Mouse (Mus musculus) forebrain, embryonic 16.5 days (tissue): Measurements from ENCODE around the gene Cdkl3. TPM values are rescaled to one million over a fixed set of nuclear protein-coding genes. Genes with fewer than 3 reads are reported as not detected.

ENCODE experiments used
- ATAC-seq: fragments of 200-750 bp; cut with Nextera tagmentation; 2 replicates; pipeline ENCODE4 v1.8.0; 2017; ENCODE audit warnings: mild to moderate bottlenecking, moderate library complexity
- H3K27ac ChIP-seq: fragments of 300-500 bp; sonication (generic); 2 replicates; pipeline ENCODE4 v1.5.1; 2014; ENCODE audit warnings: low read length, control low read depth
- H3K27me3 ChIP-seq: fragments of 300-500 bp; sonication (generic); replicated peaks from 2 replicates; pipeline ENCODE4 v1.6.1; 2014; ENCODE audit warnings: low read length; ENCODE audit not compliant: control insufficient read depth, insufficient read depth
- H3K36me3 ChIP-seq: fragments of 300-500 bp; sonication (generic); 2 replicates; pipeline ENCODE4 v1.6.1; 2014; ENCODE audit not compliant: control insufficient read depth, insufficient read depth
- H3K4me1 ChIP-seq: fragments of 300-500 bp; sonication (generic); replicated peaks from 2 replicates; pipeline ENCODE4 v1.6.1; 2014; ENCODE audit warnings: low read length; ENCODE audit not compliant: control insufficient read depth, insufficient read depth
- H3K4me2 ChIP-seq: fragments of 300-500 bp; sonication (generic); 2 replicates; pipeline ENCODE4 v1.6.1; 2014; ENCODE audit warnings: mild to moderate bottlenecking, low read length, control low read depth
- H3K4me3 ChIP-seq: fragments of 300-500 bp; sonication (generic); replicated peaks from 2 replicates; pipeline ENCODE4 v1.5.1; 2014; ENCODE audit warnings: mild to moderate bottlenecking, low read length, control low read depth
- H3K9ac ChIP-seq: fragments of 300-500 bp; sonication (generic); replicated peaks from 2 replicates; pipeline ENCODE4 v1.6.1; 2014; ENCODE audit warnings: low read depth, low read length, control low read depth
- H3K9me3 ChIP-seq: fragments of 300-500 bp; sonication (generic); 2 replicates; pipeline ENCODE4 v1.6.1; 2016; ENCODE audit warnings: low read length; ENCODE audit not compliant: control insufficient read depth
- WGBS: fragments of 180-500 bp; shearing (Covaris S2); extraction: QIAGEN DNeasy Blood & Tissue Kit; methylation state at CpG from one replicate; pipeline ENCODE4 v1.1.7; 2014; 5-methylcytosine and 5-hydroxymethylcytosine counted together
- polyA plus RNA-seq: library from polyadenylated mRNA; unstranded; fragments of >200 nt; fragmentation: Nextera tagmentation; extraction: Ambion mirVana; gene quantifications from 2 replicates; pipeline ENCODE4 v1.2.1, GENCODE M21; 2015

The Cdkl3 gene
- 27.0 and 27.1 TPM in 2 replicates for polyA plus RNA-seq

DNA sequence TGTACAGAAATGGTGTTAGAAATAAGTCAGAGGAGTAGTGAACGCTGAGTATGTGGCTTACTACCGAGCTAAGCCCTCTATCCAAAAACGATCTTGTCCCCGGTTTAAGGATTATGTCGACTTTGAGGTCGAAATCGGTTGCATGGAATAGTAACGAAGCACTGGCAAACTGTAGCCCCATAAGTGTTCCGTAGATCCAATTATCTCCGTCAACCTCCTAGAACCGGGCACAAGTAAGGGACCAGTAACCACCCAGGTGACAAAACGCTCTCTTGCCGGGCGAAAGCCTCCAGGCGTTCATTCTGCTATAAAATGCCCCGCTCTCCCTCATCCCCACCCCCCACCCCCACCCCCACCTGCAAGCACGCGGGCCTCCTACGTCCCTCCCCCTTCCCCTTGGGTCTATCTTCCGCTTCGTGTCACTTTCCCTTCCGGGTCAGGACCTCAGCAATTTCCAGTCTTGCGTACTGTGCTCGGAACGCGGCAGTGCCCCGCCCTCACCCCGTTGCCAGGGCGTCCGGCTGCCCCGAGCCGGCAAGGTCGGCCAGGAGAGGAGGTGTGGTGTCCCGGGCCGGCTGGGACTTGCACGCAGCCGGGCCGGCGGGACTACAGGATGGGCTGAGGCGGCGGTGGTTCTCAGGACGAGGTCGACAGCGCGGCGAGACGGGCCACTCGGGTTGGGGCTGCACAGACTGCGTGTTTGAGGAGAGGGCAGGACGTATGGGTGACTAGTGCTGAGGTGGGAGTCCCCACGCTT lies at the start of gene Cdkl3:
Gene Cdkl3, plus strand, starts transcription at position 450 of the 757 bp plus-strand sequence.
- Histone ChIP-seq H3K4me2 (peak within 1 kb of the TSS; percentile 55), H3K4me1 (peaks cover 23% of the 10 kb centered on the region), H3K4me3 (peak within 1 kb of the TSS; percentile 79), H3K27ac (peak within 1 kb of the TSS; percentile 88), H3K36me3 (no peaks in the 10 kb centered on the region; the same call in none of the 2 replicates), H3K27me3 (no peaks in the 10 kb centered on the region), H3K9ac (peak within 1 kb of the TSS; percentile 78), H3K9me3 (no peaks in the 10 kb centered on the region)
- WGBS: under 1% methylated on average over 51 of the region's 51 CpGs
- ATAC-seq: peak; percentile 90

DNA sequence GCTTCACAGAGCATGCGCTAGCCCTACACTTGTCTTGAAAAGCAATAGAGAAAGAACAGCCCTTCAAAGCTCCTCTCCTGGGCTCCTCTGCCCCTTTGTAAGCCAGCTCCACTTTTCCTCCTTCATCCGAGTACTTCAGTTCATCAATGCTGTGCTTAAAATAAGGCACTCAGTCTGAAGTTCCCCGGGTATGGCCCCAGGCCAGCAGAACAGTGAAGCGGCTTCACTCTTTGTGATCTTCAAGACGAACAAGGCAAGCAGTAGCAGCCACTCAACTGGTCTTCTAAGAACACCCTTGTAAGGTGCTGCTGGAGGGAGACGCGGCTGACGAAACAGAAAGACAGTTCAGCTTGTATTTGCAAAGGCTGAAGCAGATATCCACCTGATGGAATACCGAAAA lies 47.9 kb upstream of the Cdkl3 start:
- H3K4me2 ChIP-seq: no peak overlapping the region
- H3K27ac ChIP-seq: no peak overlapping the region
- ATAC-seq: no peak
- no peaks in the 10 kb centered on the region for H3K4me1 ChIP-seq
- H3K27me3 ChIP-seq: no peaks in the 10 kb centered on the region
- WGBS: 70% methylated on average over 9 of the region's 9 CpGs
- no peak overlapping the region for H3K4me3 ChIP-seq
- no peak overlapping the region for H3K9ac ChIP-seq
- H3K36me3 ChIP-seq: no peaks in the 10 kb centered on the region
- H3K9me3 ChIP-seq: no peaks in the 10 kb centered on the region

DNA sequence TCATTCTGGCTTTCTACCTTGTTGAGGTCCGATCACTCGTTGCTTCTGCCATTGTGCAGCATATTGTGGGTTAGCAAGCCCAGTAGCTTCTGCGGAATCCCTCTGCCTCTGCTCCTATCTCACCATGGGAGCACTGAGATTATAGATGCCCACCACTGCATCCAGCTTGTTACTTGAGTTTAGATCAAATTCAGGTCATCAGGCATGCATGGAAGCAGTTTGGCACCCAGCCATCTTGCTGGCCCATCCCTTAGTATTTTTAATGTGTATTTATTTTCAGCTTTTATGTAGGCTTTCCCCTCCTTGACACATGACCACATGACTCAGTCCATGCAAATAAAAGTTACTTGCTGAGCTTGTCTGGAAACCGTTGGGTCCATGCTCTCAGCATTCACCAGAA lies 46.3 kb upstream of the Cdkl3 start:
- Histone ChIP-seq H3K27ac (no peak overlapping the region), H3K9ac (no peak overlapping the region), H3K4me3 (no peak overlapping the region), H3K9me3 (no peaks in the 10 kb centered on the region), H3K4me2 (no peak overlapping the region), H3K4me1 (no peaks in the 10 kb centered on the region), H3K27me3 (no peaks in the 10 kb centered on the region), H3K36me3 (no peaks in the 10 kb centered on the region)
- WGBS: 88% methylated on average over 4 of the region's 4 CpGs
- no peak for ATAC-seq

DNA sequence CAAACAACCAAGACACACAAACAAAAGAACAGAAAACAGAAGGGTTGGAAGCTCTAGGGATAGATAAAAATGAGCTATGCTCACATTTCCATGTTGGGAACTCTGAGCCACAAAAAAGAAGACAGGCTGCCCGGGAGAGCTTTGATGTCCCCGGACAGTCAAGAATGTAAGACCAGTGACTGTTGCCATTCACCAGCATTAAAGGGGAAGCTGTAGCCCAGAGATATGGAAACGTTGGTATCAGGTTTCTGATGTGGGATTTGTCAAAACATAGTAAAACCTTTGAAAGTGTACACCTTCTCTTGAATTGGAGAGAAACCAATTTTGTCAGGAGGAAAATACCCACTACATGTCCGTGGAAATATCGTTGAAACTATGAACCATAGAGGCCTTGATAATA lies 44.5 kb upstream of the Cdkl3 start:
- 91% methylated on average over 5 of the region's 5 CpGs for WGBS
- no peak overlapping the region for H3K27ac ChIP-seq
- H3K4me1 ChIP-seq: no peaks in the 10 kb centered on the region
- no peaks in the 10 kb centered on the region for H3K9me3 ChIP-seq
- no peak overlapping the region for H3K4me3 ChIP-seq
- no peak for ATAC-seq
- H3K9ac ChIP-seq: no peak overlapping the region
- H3K27me3 ChIP-seq: no peaks in the 10 kb centered on the region
- H3K4me2 ChIP-seq: no peak overlapping the region
- H3K36me3 ChIP-seq: no peaks in the 10 kb centered on the region

DNA sequence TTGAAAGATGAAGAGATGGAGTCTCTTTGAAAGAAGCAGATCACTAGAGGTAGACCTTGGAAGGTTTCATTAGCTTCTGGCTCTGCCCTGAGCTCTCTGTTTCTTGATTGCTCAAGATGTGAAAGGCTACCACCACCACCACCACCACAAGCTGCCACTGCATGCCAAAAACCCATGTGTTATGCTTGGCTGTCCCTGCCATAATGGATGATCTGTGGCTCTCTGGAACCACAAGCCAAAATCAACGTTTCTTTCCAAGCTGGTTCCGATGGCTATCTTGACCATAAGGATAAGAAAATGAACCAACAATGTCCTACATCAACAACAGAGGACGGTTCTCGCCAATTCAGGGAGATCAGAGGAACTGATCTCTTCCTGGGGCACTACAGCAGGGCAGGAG lies 44.0 kb upstream of the Cdkl3 start:
- no peaks in the 10 kb centered on the region for H3K9me3 ChIP-seq
- no peak for ATAC-seq
- H3K36me3 ChIP-seq: no peaks in the 10 kb centered on the region
- no peak overlapping the region for H3K4me3 ChIP-seq
- WGBS: 87% methylated on average over 4 of the region's 4 CpGs
- no peak overlapping the region for H3K27ac ChIP-seq
- H3K9ac ChIP-seq: no peak overlapping the region
- H3K4me2 ChIP-seq: no peak overlapping the region
- no peaks in the 10 kb centered on the region for H3K4me1 ChIP-seq
- H3K27me3 ChIP-seq: no peaks in the 10 kb centered on the region

DNA sequence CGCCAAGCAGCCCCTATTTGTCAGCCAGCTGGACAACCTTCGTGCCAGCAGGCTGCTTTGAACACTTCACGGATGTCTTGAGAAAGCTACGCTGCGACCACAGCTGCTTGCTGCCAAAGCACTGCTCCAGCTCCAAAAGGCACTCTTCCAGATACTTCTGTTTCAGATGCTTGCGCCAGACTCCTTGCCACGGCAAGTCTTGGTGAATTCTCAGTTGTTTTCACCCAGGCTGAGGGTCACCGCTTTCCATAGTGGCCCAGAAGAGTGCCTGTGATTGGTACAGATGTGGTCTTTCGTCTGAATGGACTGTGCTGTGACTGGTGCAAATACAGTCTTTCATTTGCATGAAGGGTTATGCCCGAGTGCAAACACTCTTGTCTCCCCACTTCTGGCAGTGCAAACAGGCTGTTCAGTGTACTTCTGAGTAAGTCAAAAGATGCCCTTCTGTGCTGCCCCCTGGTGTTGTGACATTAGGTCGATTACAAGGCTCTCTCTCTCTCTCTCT lies 43.0 kb upstream of the Cdkl3 start:
- H3K4me2 ChIP-seq: no peak overlapping the region
- 48% methylated on average over 11 of the region's 11 CpGs for WGBS
- ATAC-seq: no peak

DNA sequence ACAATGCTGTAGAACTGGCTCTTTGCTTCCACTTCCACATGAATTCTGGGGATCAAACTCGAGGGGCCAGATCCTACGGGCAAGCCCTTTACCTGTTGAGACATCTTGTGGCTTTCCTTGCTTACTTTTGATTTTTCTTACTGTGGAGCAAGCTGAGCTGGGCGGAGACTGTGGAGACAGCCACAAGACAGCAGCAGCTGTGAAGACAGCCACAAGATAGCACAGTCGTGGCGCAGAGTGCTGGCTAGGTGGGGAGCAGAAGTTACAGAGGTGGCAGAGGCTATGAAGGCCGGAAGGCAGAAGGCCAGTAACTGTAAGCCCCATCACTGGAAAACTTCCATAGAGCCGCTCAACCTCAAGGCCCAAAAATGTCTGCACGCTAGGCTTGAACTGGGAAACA lies 42.3 kb upstream of the Cdkl3 start:
- Histone ChIP-seq H3K36me3 (no peaks in the 10 kb centered on the region), H3K4me1 (no peaks in the 10 kb centered on the region), H3K4me2 (no peak overlapping the region), H3K4me3 (no peak overlapping the region), H3K27ac (no peak overlapping the region), H3K9ac (no peak overlapping the region), H3K9me3 (no peaks in the 10 kb centered on the region), H3K27me3 (no peaks in the 10 kb centered on the region)
- 91% methylated on average over 8 of the region's 8 CpGs for WGBS
- ATAC-seq: no peak

More for the DNA sequence above, 43.0 kb upstream of the Cdkl3 start:
- Histone ChIP-seq H3K36me3 (no peaks in the 10 kb centered on the region), H3K27ac (no peak overlapping the region), H3K4me3 (no peak overlapping the region), H3K4me1 (no peaks in the 10 kb centered on the region), H3K9me3 (no peaks in the 10 kb centered on the region), H3K9ac (no peak overlapping the region), H3K27me3 (no peaks in the 10 kb centered on the region)

DNA sequence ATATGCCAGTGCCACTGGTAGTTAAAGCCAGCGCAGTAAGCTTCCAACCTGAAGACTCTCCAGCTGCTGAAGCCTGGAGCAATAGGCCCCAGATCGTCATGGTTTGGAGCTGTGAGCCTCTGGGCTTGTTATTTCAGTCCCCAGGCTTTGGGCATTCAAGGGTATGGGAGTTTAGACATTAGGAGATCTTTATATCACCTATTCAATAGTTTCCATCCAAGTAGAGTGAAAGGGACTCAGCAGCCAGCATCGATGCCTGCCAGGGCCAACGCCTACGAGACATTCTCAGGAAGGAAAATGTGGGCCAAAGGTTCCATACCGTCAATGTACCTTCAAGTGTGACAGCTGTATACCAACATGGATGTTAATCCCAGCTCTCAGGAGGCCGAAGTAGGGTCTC lies 41.7 kb upstream of the Cdkl3 start:
- Histone ChIP-seq H3K4me2 (no peak overlapping the region), H3K27ac (no peak overlapping the region), H3K4me3 (no peak overlapping the region), H3K36me3 (no peaks in the 10 kb centered on the region), H3K9ac (no peak overlapping the region), H3K9me3 (no peaks in the 10 kb centered on the region), H3K27me3 (no peaks in the 10 kb centered on the region), H3K4me1 (no peaks in the 10 kb centered on the region)
- 88% methylated on average over 7 of the region's 7 CpGs for WGBS
- ATAC-seq: no peak

DNA sequence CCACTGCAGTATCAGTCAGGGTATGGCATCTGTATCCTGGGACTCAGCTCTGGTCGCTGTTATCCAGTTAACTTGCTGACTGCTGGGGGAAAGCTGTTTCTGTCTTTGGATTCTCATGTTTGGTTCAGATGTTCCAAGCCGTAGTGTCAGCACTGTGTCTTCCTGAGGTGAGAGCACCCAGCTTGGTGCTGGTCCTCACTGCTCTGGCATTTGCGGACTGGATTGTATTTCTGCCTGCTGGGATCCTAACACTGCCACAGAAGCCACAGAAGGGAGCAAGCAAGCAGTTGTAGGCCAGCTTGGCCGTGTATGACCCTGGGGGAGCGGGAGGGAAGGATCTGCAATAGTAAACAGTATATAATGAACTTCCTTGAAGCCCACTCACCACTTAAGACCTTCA lies 37.4 kb upstream of the Cdkl3 start:
- Histone ChIP-seq H3K4me3 (no peak overlapping the region), H3K36me3 (peaks cover 6% of the 10 kb centered on the region), H3K4me2 (no peak overlapping the region), H3K9me3 (no peaks in the 10 kb centered on the region), H3K27me3 (no peaks in the 10 kb centered on the region), H3K27ac (no peak overlapping the region), H3K9ac (no peak overlapping the region), H3K4me1 (peaks cover 11% of the 10 kb centered on the region)
- ATAC-seq: no peak
- 86% methylated on average over 5 of the region's 5 CpGs for WGBS
